Mouse (Mus musculus) kidney, adult 8-10 months (tissue): ENCODE results near the gene Lingo4.

Source experiments
- DNase-seq, 2 experiments: peaks; one replicate each; pipeline ENCODE4 v3.0.0; 2022

Lingo4 gene

GRCm38 (mm10) chr3:94398217-94398616 lies at the start of gene Lingo4:
TSS of gene Lingo4 (plus strand) at chr3:94398517.
- DNase-seq = no peak

- peak in 1 of 2 experiments; percentile 38 for DNase-seq
Measured at GRCm38 (mm10) chr3:94360812-94361211, 37.5 kb upstream of the Lingo4 start.

- DNase-seq = no peak
Measured at GRCm38 (mm10) chr3:94362138-94362537, 36.2 kb upstream of the Lingo4 start, which contains the start of gene C2cd4d. TSS of gene C2cd4d (plus strand) at chr3:94362438.

- peak in 1 of 2 experiments; percentile 33 for DNase-seq
Measured at GRCm38 (mm10) chr3:94363291-94364153, 34.8 kb upstream of the Lingo4 start.

- DNase-seq = no peak
Measured at GRCm38 (mm10) chr3:94364154-94364526, 34.2 kb upstream of the Lingo4 start.

GRCm38 (mm10) chr3:94366761-94367160 lies 31.6 kb upstream of the Lingo4 start:
- DNase-seq = peak; percentile 80 to 85

GRCm38 (mm10) chr3:94367511-94367910 lies 30.8 kb upstream of the Lingo4 start:
- DNase-seq = peak in 1 of 2 experiments; percentile 29

GRCm38 (mm10) chr3:94368631-94369030 lies 29.7 kb upstream of the Lingo4 start:
- no peak for DNase-seq

- no peak for DNase-seq
Measured at GRCm38 (mm10) chr3:94369709-94370108, 28.6 kb upstream of the Lingo4 start.

GRCm38 (mm10) chr3:94371637-94372036 lies 26.7 kb upstream of the Lingo4 start:
- peak; percentile 95 to 97 for DNase-seq

- DNase-seq = no peak
Measured at GRCm38 (mm10) chr3:94372038-94372437, 26.3 kb upstream of the Lingo4 start.

- peak; percentile 82 to 93 for DNase-seq
Measured at GRCm38 (mm10) chr3:94372641-94373040, 25.7 kb upstream of the Lingo4 start, which contains the start of gene Rorc. TSS of gene Rorc (plus strand) at chr3:94372794.

GRCm38 (mm10) chr3:94373090-94373489 lies 25.2 kb upstream of the Lingo4 start:
- DNase-seq = peak; percentile 37 to 75

- peak; percentile 73 to 82 for DNase-seq
Measured at GRCm38 (mm10) chr3:94373597-94374011, 24.7 kb upstream of the Lingo4 start.

- peak; percentile 84 to 85 for DNase-seq
Measured at GRCm38 (mm10) chr3:94374636-94375035, 23.7 kb upstream of the Lingo4 start.

GRCm38 (mm10) chr3:94375146-94375545 lies 23.2 kb upstream of the Lingo4 start:
- DNase-seq = no peak

GRCm38 (mm10) chr3:94375861-94376260 lies 22.5 kb upstream of the Lingo4 start:
- no peak for DNase-seq

GRCm38 (mm10) chr3:94377028-94377923 lies 21.0 kb upstream of the Lingo4 start:
- DNase-seq = no peak

- DNase-seq = no peak
Measured at GRCm38 (mm10) chr3:94379831-94380510, 18.3 kb upstream of the Lingo4 start.

- DNase-seq = no peak
Measured at GRCm38 (mm10) chr3:94382308-94382707, 16.0 kb upstream of the Lingo4 start.

GRCm38 (mm10) chr3:94383476-94383875 lies 14.8 kb upstream of the Lingo4 start:
- no peak for DNase-seq

GRCm38 (mm10) chr3:94386671-94387070 lies 11.6 kb upstream of the Lingo4 start:
- no peak for DNase-seq

- no peak for DNase-seq
Measured at GRCm38 (mm10) chr3:94387391-94387790, 10.9 kb upstream of the Lingo4 start.
